Mouse (Mus musculus) thymus, adult 2 months (tissue): Measurements from ENCODE around the gene Coro1b. TPM values are rescaled to one million over a fixed set of nuclear protein-coding genes. Genes with fewer than 3 reads are reported as not detected.
"Not testable (repeated sequence)": the region's sequence is repeated elsewhere in the genome, so short reads cannot be mapped to it uniquely, and the experiment has no call there.

Source experiments
- DNase-seq: peaks from one replicate; pipeline ENCODE4 v3.0.0; 2021
- H3K27ac ChIP-seq: fragments of 200-500 bp; 2 replicates; pipeline ENCODE4 v1.5.1; 2012; ENCODE audit warnings: low read length, control low read depth; ENCODE audit not compliant: control insufficient read depth, insufficient read depth
- H3K27me3 ChIP-seq: fragments of 200-500 bp; 2 replicates; pipeline ENCODE4 v1.6.1; 2012; ENCODE audit warnings: mild to moderate bottlenecking, low read length, moderate library complexity, mixed read lengths; ENCODE audit not compliant: control insufficient read depth, insufficient read depth
- H3K36me3 ChIP-seq: fragments of 200-500 bp; 2 replicates; pipeline ENCODE4 v1.6.1; 2012; ENCODE audit warnings: mild to moderate bottlenecking, low read length, moderate library complexity; ENCODE audit not compliant: control insufficient read depth, insufficient read depth
- H3K4me1 ChIP-seq: fragments of 200-500 bp; replicated peaks from 2 replicates; pipeline ENCODE4 v1.6.1; 2012; ENCODE audit warnings: low read length; ENCODE audit not compliant: control insufficient read depth, insufficient read depth
- H3K4me3 ChIP-seq: fragments of 200-500 bp; 2 replicates; pipeline ENCODE4 v1.5.1; 2012; ENCODE audit warnings: mild to moderate bottlenecking, low read length, control low read depth, moderate library complexity; ENCODE audit not compliant: control insufficient read depth, insufficient read depth
- CTCF ChIP-seq: fragments of 200-500 bp; IDR thresholded peaks from 2 replicates; pipeline ENCODE4 v1.5.1; 2012; ENCODE audit warnings: mild to moderate bottlenecking, control low read depth, low read length, moderate library complexity, borderline replicate concordance; ENCODE audit not compliant: control insufficient read depth, poor library complexity, insufficient read depth; ENCODE audit errors: extremely low read depth
- POLR2A ChIP-seq: fragments of 200-500 bp; IDR thresholded peaks from 2 replicates; pipeline ENCODE4 v1.6.1; 2012; ENCODE audit warnings: mild to moderate bottlenecking, low read length, control low read depth, moderate library complexity; ENCODE audit not compliant: control insufficient read depth, poor library complexity, insufficient read depth; ENCODE audit errors: extremely low read depth
- WGBS: fragments of 180-500 bp; shearing (Covaris S2); methylation state at CpG from one replicate; pipeline ENCODE4 v1.1.7; 2018; 5-methylcytosine and 5-hydroxymethylcytosine counted together
- polyA plus RNA-seq: library from polyadenylated mRNA; depleted of rRNA; stranded (reverse); fragments of >200 nt; gene quantifications from 2 replicates; pipeline ENCODE4 v1.2.3, GENCODE M21; 2012

Gene Coro1b
- polyA plus RNA-seq, 1 experiment, result 508 TPM

DNA sequence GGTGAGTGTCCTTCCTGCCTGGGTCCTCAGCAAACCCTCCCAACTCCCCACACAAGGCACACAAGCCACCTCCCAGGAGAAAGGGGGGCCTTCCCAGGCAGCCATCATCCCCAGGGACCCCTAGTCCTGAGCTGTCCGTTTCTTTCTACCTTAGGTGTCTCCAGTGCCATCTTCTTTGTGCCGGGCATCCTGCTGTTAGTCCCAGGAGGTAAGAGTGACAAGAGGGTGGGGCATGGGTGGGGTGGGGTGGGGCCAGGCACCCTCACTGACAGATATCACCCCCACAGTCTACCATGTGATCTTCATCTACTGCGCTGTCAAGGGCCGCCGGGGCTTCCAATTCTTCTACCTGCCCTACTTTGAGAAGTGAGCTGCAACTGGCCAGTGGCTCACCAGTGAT is 17.3 kb upstream of the Coro1b start:
- no peaks in the 10 kb centered on the region for H3K27me3 ChIP-seq
- 98% methylated on average over 5 of the region's 5 CpGs for WGBS
- no peak overlapping the region for H3K27ac ChIP-seq
- DNase-seq, result no peak
- peaks cover 22% of the 10 kb centered on the region for H3K4me1 ChIP-seq
- TF ChIP-seq CTCF (no peak), POLR2A (no peak)
- no peak overlapping the region for H3K4me3 ChIP-seq
- peaks cover 12% of the 10 kb centered on the region for H3K36me3 ChIP-seq

DNA sequence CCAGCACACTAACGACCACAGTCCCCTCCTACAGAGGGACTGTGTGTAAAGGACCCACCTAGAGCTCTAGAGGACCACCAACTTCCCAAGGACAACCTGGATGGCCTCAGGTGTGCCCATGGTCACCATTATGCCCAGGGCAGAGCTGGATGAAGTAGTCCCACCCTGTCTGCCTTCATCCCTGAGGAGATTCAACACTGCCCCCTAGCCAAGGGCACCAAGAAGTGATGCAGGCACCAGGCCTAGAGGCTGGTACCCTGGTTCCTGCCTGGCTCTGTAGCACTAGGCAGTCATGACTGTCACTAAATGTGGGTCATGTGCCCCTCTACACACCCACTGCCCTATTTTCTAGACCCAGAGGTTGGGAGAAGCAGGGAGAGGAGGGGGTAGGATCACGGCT is 16.7 kb upstream of the Coro1b start:
- H3K36me3 ChIP-seq, result peaks cover 12% of the 10 kb centered on the region
- peaks cover 16% of the 10 kb centered on the region for H3K4me1 ChIP-seq
- no peak overlapping the region for H3K27ac ChIP-seq
- H3K4me3 ChIP-seq, result no peak overlapping the region
- TF ChIP-seq CTCF (0 out of 2 replicates have a peak, but pooled peaks have one; percentile 14), POLR2A (no peak)
- 94% methylated on average over 2 of the region's 2 CpGs for WGBS
- no peak for DNase-seq
- no peaks in the 10 kb centered on the region for H3K27me3 ChIP-seq

GRCm38 (mm10) chr19:4134354-4134753 is 14.1 kb upstream of the Coro1b start:
- 94% methylated on average over 4 of the region's 4 CpGs for WGBS
- no peaks in the 10 kb centered on the region for H3K27me3 ChIP-seq

DNA sequence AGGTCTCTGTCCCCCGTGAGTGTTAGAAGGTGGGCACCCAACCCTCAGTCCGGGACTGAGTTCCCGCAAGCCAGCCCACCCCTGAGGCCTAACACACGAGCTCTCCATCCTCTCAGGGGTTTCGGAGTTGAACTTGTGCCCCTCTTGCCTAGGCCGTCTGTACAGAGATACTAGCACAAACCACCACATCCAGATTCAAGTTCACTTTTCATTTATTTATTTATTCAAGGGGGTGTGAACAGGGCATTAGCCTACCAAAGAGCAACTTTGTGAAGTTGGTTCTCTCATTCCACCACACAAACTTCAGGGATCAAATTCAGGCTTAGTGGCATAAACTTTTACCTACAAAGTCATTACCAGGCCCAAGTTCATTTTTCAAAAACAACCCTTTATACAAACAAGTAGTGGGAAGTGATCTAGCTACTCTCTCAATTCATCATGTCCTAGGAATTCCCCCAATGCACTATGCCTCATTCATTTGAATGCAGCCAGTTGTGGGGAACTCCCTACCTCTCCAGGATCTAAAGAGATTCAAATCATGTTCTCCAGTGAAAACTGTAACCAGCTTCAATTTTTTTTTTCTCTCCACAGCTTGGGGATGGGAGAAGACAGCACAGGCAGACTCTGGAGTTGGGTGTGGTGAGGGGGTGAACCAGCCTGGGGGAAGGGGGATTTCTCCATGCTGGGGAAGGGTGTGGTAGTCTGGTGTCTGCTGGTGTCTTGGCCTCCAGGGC is 13.0 kb upstream of the Coro1b start:
- not testable (repeated sequence) for H3K27ac ChIP-seq, H3K4me3 ChIP-seq, DNase-seq, H3K36me3 ChIP-seq, H3K27me3 ChIP-seq
- H3K4me1 ChIP-seq, result peaks cover 11% of the 10 kb centered on the region; the same call in 1 of the 2 replicates
- WGBS, result 96% methylated on average over 6 of the region's 6 CpGs

More at GRCm38 (mm10) chr19:4134354-4134753, 14.1 kb upstream of the Coro1b start:
- H3K4me3 ChIP-seq, result no peak overlapping the region
- no peak overlapping the region for H3K27ac ChIP-seq
- TF ChIP-seq CTCF (no peak), POLR2A (no peak)
- peaks cover 10% of the 10 kb centered on the region; the same call in 1 of the 2 replicates for H3K4me1 ChIP-seq
- H3K36me3 ChIP-seq, result peaks cover 9% of the 10 kb centered on the region
- DNase-seq, result no peak

DNA sequence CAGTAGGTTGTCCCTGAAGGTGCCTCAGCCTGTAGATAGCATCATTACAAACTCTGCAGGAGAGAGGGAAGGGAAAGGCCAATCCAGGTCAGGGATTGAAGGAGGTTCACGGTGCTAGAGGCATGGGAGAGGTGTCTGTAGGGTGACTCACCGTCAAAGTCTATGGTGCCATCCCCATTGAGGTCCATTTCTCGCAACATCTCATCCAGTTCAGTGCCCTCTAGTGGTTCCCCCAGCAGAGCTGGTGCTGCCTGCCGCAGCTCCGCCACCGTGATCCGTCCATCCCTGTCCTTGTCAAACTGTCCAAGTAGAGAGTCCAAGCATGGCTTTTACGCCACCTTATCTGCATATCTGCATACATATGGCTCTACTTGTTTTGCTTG is 12.5 kb upstream of the Coro1b start:
- 31% methylated on average over 8 of the region's 8 CpGs for WGBS
- H3K36me3 ChIP-seq, H3K4me3 ChIP-seq, H3K27ac ChIP-seq, DNase-seq, H3K27me3 ChIP-seq: not testable (repeated sequence)
- peaks cover 14% of the 10 kb centered on the region; the same call in 1 of the 2 replicates for H3K4me1 ChIP-seq
- TF ChIP-seq CTCF, result peak; percentile 44; the same call in 1 of the 2 replicates

GRCm38 (mm10) chr19:4136463-4136862 is 12.0 kb upstream of the Coro1b start:
- Histone ChIP-seq H3K4me1 (peaks cover 14% of the 10 kb centered on the region; the same call in 1 of the 2 replicates), H3K27ac (no peak overlapping the region), H3K27me3 (no peaks in the 10 kb centered on the region), H3K4me3 (no peak overlapping the region), H3K36me3 (peaks cover 9% of the 10 kb centered on the region)
- no peak for DNase-seq
- no peak for TF ChIP-seq POLR2A
- no peak for TF ChIP-seq CTCF
- 89% methylated on average over 5 of the region's 5 CpGs for WGBS

DNA sequence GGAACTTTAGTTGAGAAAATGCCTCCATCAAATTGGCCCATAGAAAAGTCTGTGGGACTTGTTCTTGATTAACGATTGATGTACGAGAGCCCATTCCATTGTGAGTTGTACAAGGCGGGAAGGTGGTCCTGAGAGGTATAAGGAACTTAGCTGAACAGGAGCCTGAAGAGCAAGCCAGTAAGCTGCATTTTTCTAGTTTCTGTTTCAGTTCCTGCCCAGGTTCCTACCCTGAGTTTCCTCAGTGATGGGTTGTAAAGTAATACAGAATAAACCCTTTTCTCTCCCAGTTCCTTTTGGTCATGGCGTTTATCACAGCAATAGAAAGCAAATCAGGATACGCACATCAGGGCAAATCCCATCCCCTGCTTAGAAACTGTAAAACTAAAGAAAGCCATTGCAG is 10.5 kb upstream of the Coro1b start:
- Histone ChIP-seq H3K4me1 (peaks cover 14% of the 10 kb centered on the region; the same call in 1 of the 2 replicates), H3K27me3 (no peaks in the 10 kb centered on the region), H3K27ac (no peak overlapping the region), H3K4me3 (no peak overlapping the region), H3K36me3 (peaks cover 2% of the 10 kb centered on the region)
- WGBS, result 72% methylated on average over 5 of the region's 5 CpGs
- TF ChIP-seq POLR2A (no peak), CTCF (no peak)
- no peak for DNase-seq
